Mouse (Mus musculus): ENCODE results near the gene Rnf180.

Rnf180 gene

GRCm38 (mm10) chr13:105121617-105122016 is 173.0 kb downstream of the Rnf180 start:
- DNase-seq: no peak

GRCm38 (mm10) chr13:105111599-105111998 is 183.0 kb downstream of the Rnf180 start:
- no peak for DNase-seq

GRCm38 (mm10) chr13:105104385-105104784 is 190.2 kb downstream of the Rnf180 start:
- DNase-seq: no peak

- no peak for DNase-seq
Observed at GRCm38 (mm10) chr13:105100705-105101104, 193.9 kb downstream of the Rnf180 start.

- DNase-seq: no peak
Observed at GRCm38 (mm10) chr13:105096316-105096715, 198.3 kb downstream of the Rnf180 start.

GRCm38 (mm10) chr13:105089276-105089675 is 205.3 kb downstream of the Rnf180 start:
- no peak for DNase-seq

GRCm38 (mm10) chr13:105081862-105082261 is 212.8 kb downstream of the Rnf180 start, which contains the start of gene 4933425L06Rik:
TSS of gene 4933425L06Rik (plus strand) at chr13:105082122.
- no peak for DNase-seq
